Mouse (Mus musculus) hematopoietic stem cell, adult 5-6 weeks (primary cell): ENCODE results near the gene Ptprb. TPM values are rescaled to one million over a fixed set of nuclear protein-coding genes. Genes with fewer than 3 reads are reported as not detected.

Experiments used
- ATAC-seq, 2 experiments: fragments of 125-278 bp in 1 of 2; replicated peaks in 1 of 2; 2 replicates each; pipeline ENCODE4 v1.8.0; 2016 to 2017; ENCODE audit warnings: inconsistent platforms in 2 of 2, mild to moderate bottlenecking in 2 of 2, moderate number of reproducible peaks in 2 of 2, low read depth in 1 of 2, moderate TSS enrichment in 1 of 2; ENCODE audit not compliant: low FRiP score in 2 of 2, poor library complexity in 2 of 2, severe bottlenecking in 2 of 2, insufficient read depth in 1 of 2, low TSS enrichment in 1 of 2
- total RNA-seq: library from RNA; stranded (forward); fragments of 172-1452, 232-1000 nt; gene quantifications from 2 replicates; pipeline ENCODE4 v1.2.3, GENCODE M21; 2017

Ptprb gene
- total RNA-seq = 0.06 TPM in 1 of 2 replicates, not detected in the other

GRCm38 (mm10) chr10:116275280-116275679 is at the start of gene Ptprb:
Gene Ptprb, plus strand, starts transcription at chr10:116275523.
- no peak for ATAC-seq

GRCm38 (mm10) chr10:116235299-116235698 is 40.0 kb upstream of the Ptprb start:
- ATAC-seq = no peak; a peak in 1 of 4 replicates

GRCm38 (mm10) chr10:116242200-116242599 is 33.1 kb upstream of the Ptprb start:
- ATAC-seq = no peak

- no peak for ATAC-seq
These were observed 31.9 kb upstream of the Ptprb start for GRCm38 (mm10) chr10:116243373-116243772.

- no peak for ATAC-seq
These were observed 29.7 kb upstream of the Ptprb start for GRCm38 (mm10) chr10:116245632-116246031.

GRCm38 (mm10) chr10:116252668-116253067 is 22.7 kb upstream of the Ptprb start:
- ATAC-seq = no peak

GRCm38 (mm10) chr10:116253972-116254371 is 21.4 kb upstream of the Ptprb start:
- ATAC-seq = no peak

GRCm38 (mm10) chr10:116259298-116259697 is 16.0 kb upstream of the Ptprb start:
- ATAC-seq = no peak

- ATAC-seq = peak in 1 of 2 experiments; percentile 62; a peak in 1 of 4 replicates
These were observed 14.5 kb upstream of the Ptprb start for GRCm38 (mm10) chr10:116260658-116261433.

GRCm38 (mm10) chr10:116261559-116261958 is 13.8 kb upstream of the Ptprb start:
- ATAC-seq = no peak

GRCm38 (mm10) chr10:116264521-116264920 is 10.8 kb upstream of the Ptprb start:
- no peak for ATAC-seq

- ATAC-seq = no peak
These were observed 8.5 kb upstream of the Ptprb start for GRCm38 (mm10) chr10:116266561-116267433.

GRCm38 (mm10) chr10:116267434-116267822 is 7.9 kb upstream of the Ptprb start:
- no peak for ATAC-seq

GRCm38 (mm10) chr10:116268343-116268742 is 7.0 kb upstream of the Ptprb start:
- no peak for ATAC-seq

GRCm38 (mm10) chr10:116270646-116271469 is 4.5 kb upstream of the Ptprb start:
- no peak for ATAC-seq

- ATAC-seq = no peak
These were observed 3.8 kb upstream of the Ptprb start for GRCm38 (mm10) chr10:116271470-116271915.

- no peak for ATAC-seq
These were observed 3.2 kb upstream of the Ptprb start for GRCm38 (mm10) chr10:116272156-116272555.
